Mouse (Mus musculus) embryonic facial prominence, embryonic 10.5 days (tissue): Measurements from ENCODE around the gene Disc1. TPM values are rescaled to one million over a fixed set of nuclear protein-coding genes. Genes with fewer than 3 reads are reported as not detected.

Experiments used
- DNase-seq: peaks from one replicate; pipeline ENCODE4 v3.0.0-alpha.2; 2017; ENCODE audit warnings: low spot score
- H3K27ac ChIP-seq: fragments of 300-500 bp; sonication (generic); replicated peaks from 2 replicates; pipeline ENCODE4 v1.5.1; 2016; ENCODE audit warnings: mild to moderate bottlenecking
- H3K27me3 ChIP-seq: fragments of 300-500 bp; sonication (generic); replicated peaks from 2 replicates; pipeline ENCODE4 v1.6.1; 2016; ENCODE audit warnings: low read depth, mild to moderate bottlenecking; ENCODE audit not compliant: poor library complexity, severe bottlenecking
- H3K36me3 ChIP-seq: fragments of 300-500 bp; sonication (generic); replicated peaks from 2 replicates; pipeline ENCODE4 v1.6.1; 2016; ENCODE audit warnings: mild to moderate bottlenecking, moderate library complexity
- H3K4me1 ChIP-seq: fragments of 300-500 bp; sonication (generic); 2 replicates; pipeline ENCODE4 v1.6.1; 2016
- H3K4me3 ChIP-seq: fragments of 300-500 bp; sonication (generic); 2 replicates; pipeline ENCODE4 v1.5.1; 2016; ENCODE audit warnings: mild to moderate bottlenecking, moderate library complexity
- H3K9me3 ChIP-seq: fragments of 300-500 bp; sonication (generic); 2 replicates; pipeline ENCODE4 v1.6.1; 2016; ENCODE audit warnings: mild to moderate bottlenecking
- WGBS: fragments of 180-500 bp; shearing (Covaris S2); methylation state at CpG from one replicate; pipeline ENCODE4 v1.1.7; 2016; 5-methylcytosine and 5-hydroxymethylcytosine counted together
- polyA plus RNA-seq: library from polyadenylated mRNA; unstranded; fragments of >200 nt; fragmentation: Nextera tagmentation; extraction: Ambion mirVana; gene quantifications from 2 replicates; pipeline ENCODE4 v1.2.1, GENCODE M21; 2016

The Disc1 gene
- polyA plus RNA-seq, 1 experiment from 2014 or later: 1.7 TPM

DNA sequence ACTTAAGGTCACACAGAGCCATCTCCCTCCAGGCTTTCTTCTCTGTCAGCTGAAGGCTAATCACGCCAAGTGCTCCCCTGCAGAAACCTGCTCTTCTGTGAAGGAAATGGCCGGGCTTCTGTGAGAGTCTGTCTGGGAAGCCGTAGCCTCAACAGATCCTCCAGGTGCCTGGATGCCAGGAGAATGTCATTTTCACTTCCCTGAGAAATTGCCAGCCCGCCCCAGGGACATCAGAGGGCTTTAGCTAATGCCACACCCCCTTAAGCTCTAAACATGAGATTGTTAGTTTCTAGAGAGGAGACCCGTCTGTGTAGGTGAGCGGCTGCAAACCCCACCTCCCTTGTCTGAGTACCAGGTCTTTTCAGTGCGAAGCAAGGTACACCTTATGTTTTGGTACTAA lies 15.3 kb downstream of the Disc1 start:
- Histone ChIP-seq H3K4me1 (peaks cover 32% of the 10 kb centered on the region), H3K36me3 (no peaks in the 10 kb centered on the region), H3K4me3 (no peak overlapping the region), H3K9me3 (no peaks in the 10 kb centered on the region), H3K27ac (no peak overlapping the region), H3K27me3 (no peaks in the 10 kb centered on the region)
- 72% methylated on average over 7 of the region's 7 CpGs for WGBS
- DNase-seq: no peak

DNA sequence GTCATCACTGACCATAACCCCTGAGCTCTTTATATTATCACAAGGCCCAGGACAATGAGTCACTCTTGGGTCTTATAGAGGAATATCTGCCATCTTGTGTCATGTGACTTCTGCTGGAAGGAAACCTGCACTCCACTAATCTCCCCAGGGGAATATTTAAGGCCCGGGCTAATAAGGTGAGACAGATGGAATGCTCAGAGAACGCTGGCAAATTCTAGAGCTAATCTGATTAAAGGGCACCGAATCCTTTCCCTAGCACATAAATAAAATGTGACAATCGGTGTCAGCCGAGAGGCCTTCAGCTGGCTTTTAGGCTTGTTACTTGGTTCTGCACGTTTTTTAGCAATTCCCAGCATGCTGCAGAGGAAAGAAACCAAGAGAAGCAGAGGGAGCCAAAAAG lies 15.7 kb downstream of the Disc1 start:
- Histone ChIP-seq H3K4me3 (no peak overlapping the region), H3K4me1 (peaks cover 32% of the 10 kb centered on the region), H3K36me3 (no peaks in the 10 kb centered on the region), H3K9me3 (no peaks in the 10 kb centered on the region), H3K27me3 (no peaks in the 10 kb centered on the region), H3K27ac (no peak overlapping the region)
- WGBS: 56% methylated on average over 6 of the region's 6 CpGs
- DNase-seq: no peak

DNA sequence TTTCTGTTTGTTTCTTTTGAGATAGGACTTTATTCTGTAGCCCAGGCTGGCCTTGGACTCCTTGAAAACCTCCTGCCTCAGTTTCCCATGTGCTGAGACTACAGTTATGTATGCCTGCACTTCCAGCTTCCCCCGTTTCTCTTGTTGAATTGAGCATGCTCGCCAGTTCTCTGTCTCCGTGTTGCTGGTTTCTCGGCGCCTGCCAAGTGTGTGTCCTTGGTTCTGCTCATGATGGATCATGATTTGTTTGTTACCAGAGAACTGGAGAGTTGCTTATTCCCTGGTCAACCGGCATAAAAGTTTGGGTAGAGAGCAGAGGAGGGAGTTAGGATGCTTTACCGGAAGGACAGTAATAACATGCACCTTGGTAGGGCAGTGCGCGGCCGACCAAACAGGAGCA lies 20.1 kb downstream of the Disc1 start:
- H3K9me3 ChIP-seq: no peaks in the 10 kb centered on the region
- H3K36me3 ChIP-seq: no peaks in the 10 kb centered on the region
- 94% methylated on average over 10 of the region's 10 CpGs for WGBS
- H3K4me3 ChIP-seq: no peak overlapping the region
- H3K4me1 ChIP-seq: peaks cover 33% of the 10 kb centered on the region
- H3K27me3 ChIP-seq: no peaks in the 10 kb centered on the region
- no peak overlapping the region for H3K27ac ChIP-seq
- DNase-seq: no peak

DNA sequence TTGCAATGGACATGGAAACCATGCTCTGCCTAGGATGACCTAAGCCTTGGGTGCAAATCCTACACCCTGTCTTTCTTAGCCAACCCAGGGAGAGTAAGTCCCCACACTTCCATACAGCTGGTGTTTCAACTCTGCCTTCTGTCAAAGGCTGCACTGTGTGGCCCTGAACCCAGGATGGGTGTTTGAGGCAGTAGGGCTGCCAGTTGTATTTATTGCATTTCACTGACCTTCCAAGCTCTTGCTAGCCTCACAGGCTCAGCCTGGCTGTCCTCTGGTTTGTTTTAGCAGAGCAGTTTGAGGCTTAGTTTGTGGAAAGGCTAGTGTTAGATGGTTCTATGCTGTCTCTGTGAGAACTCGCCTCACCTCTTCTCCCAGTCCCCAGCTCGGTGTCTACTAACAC lies 20.6 kb downstream of the Disc1 start:
- 84% methylated on average over 2 of the region's 2 CpGs for whole genome bisulfite sequencing
- H3K27ac ChIP-seq: no peak overlapping the region
- no peak for DNase-seq

DNA sequence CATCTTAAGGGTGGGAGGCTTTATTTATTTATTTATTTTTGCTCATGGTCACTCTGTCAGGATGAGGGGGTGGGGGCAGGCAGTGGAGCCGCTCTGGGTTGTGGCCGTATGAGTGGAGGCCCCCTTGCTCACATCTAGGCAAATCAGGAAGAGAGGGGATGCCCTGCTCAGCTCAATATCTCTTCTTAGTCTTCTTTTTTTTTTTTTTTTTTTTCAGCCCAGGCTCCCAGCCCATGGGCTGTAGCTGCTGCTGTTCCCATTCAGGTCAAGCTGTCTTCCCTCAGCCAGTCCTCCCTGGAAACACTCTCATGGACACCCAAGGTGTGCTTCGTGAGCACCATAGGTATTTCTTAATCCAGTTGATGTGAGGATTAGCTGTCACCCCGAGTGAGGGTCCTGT lies 21.4 kb downstream of the Disc1 start:
- DNase-seq: no peak
- Histone ChIP-seq H3K4me3 (no peak overlapping the region), H3K9me3 (no peaks in the 10 kb centered on the region), H3K4me1 (peaks cover 22% of the 10 kb centered on the region), H3K27me3 (no peaks in the 10 kb centered on the region), H3K36me3 (no peaks in the 10 kb centered on the region), H3K27ac (no peak overlapping the region)
- 78% methylated on average over 4 of the region's 4 CpGs for WGBS

More for the DNA sequence above, 20.6 kb downstream of the Disc1 start:
- H3K4me3 ChIP-seq: no peak overlapping the region
- H3K36me3 ChIP-seq: no peaks in the 10 kb centered on the region
- H3K4me1 ChIP-seq: peaks cover 29% of the 10 kb centered on the region
- H3K9me3 ChIP-seq: no peaks in the 10 kb centered on the region
- no peaks in the 10 kb centered on the region for H3K27me3 ChIP-seq

DNA sequence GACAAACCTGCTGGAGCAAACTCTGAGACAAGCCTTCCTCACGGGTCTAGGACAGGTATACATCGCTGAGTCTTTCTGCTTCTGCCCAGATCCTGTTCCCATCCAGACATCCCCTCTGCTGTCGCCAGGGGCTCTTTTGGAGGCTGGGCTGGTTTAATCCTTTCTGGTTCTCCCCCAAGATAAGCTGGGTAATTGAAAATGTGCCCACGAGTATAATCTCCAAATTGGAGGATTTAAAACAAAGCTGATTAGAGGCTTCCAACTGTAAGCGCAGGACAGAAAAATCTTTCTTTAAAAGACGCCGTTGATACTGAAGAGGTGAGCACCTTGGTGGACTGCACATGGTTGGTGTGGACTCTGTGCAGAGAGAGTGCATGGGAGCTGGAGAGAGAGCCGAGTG lies 23.3 kb downstream of the Disc1 start:
- Histone ChIP-seq H3K36me3 (no peaks in the 10 kb centered on the region), H3K9me3 (no peaks in the 10 kb centered on the region), H3K27ac (no peak overlapping the region), H3K4me1 (peaks cover 31% of the 10 kb centered on the region), H3K27me3 (no peaks in the 10 kb centered on the region), H3K4me3 (no peak overlapping the region)
- DNase-seq: no peak
- WGBS: 72% methylated on average over 8 of the region's 8 CpGs

DNA sequence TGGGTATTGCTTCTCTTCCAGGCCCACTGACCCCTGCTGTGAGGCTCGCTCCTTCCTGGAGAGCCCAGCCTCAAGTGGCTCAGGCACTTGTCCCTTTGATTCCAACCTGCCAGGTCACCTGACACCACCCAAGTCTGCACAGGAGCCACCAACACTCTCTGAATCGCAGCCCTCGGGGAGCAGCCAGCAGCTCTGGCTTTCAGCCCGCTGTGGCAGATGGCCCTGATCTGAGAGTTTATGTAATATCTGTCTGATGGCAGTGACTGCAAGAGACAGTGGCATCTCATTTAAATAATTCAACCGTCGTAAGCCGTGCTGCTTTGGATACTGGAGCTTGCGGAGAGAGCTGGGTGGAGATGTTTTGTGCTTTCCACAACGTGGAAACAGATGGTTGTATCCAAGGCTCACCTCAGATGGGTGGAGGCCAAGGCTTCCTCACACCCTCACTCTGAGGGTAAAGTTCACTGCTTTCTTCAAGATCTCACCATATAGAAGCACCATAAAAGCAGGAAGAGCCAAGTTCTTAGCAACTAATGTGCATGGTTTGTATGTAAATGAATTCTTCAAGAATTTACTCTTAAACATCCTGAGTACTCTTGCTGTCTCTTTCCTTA lies 24.9 kb downstream of the Disc1 start:
- Histone ChIP-seq H3K4me1 (peaks cover 33% of the 10 kb centered on the region), H3K36me3 (no peaks in the 10 kb centered on the region), H3K9me3 (no peaks in the 10 kb centered on the region), H3K27me3 (no peaks in the 10 kb centered on the region), H3K4me3 (no peak overlapping the region), H3K27ac (0 out of 2 replicates have a peak overlapping the region, but pooled peaks have one; percentile 3)
- WGBS: 69% methylated on average over 9 of the region's 9 CpGs
- DNase-seq: no peak

DNA sequence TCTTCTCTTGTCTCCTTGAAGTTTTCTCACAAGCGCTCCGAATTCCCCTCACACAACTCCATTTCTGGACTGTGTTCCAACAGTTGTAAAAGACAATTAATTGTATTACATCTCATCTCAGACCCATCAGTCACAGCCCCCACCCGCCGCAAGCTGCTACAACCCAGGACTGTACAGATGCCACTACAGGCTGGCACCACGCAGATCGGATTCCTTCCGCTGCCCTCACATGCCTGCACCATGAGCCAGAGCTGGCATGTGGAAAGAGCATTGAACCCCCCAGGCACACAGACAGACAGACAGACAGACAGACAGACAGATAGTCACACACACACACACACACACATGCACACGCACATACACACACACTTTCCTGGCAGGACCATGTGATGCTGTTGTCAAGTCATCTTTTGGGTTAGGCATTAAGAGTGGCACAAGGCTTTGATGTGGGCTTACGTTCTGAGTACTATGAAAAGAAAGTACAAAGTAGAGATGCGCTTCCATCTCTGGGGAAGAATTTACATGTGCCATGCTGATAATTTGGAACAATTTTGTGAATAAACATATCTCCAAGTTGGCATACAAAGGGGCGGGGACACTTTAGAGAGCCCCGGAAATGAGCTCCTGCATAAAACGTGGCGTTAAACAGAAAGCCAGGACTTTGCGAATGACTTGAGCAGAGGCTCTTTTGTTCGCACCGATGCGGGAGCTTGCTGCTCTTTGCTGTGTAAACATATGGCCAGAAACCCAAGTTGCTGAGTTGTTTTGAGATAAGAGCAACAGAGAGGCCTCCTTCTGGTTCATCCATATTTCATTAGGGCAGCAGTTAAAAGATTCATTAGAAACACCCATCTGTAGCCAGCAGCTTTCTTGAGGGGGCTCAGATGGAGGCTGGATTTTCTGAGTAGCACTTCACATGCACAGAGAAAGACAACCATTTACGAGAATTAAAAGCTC lies 26.7 kb downstream of the Disc1 start:
- no peaks in the 10 kb centered on the region for H3K36me3 ChIP-seq
- peak overlapping the region; percentile 51; the same call in 1 of the 2 replicates for H3K27ac ChIP-seq
- H3K27me3 ChIP-seq: no peaks in the 10 kb centered on the region
- no peak for DNase-seq
- H3K4me3 ChIP-seq: no peak overlapping the region
- WGBS: 85% methylated on average over 19 of the region's 19 CpGs
- peaks cover 41% of the 10 kb centered on the region for H3K4me1 ChIP-seq
- H3K9me3 ChIP-seq: no peaks in the 10 kb centered on the region

DNA sequence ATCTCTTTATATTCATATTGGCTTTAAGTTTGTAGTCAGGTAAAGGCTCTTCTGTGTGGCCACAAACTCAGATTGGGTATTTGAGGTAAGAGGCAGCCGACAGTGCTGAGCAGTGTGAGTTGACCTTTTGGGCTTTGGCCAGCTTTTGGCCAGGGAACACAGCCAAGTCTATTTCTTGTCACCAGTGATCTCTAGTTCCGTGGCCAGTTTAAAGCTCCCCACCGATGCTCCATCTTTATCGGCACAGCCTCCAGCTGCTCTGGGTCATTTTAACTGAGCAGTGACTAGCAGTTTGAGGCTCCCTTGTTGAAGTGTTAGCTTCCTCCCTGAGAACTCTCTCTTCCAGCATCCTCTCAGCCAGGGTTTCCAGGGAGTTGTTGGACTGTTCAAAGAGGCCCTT lies 29.8 kb downstream of the Disc1 start:
- Histone ChIP-seq H3K27me3 (0 out of 2 replicates have a peak, but pooled peaks cover 3% of the 10 kb centered on the region), H3K27ac (peak overlapping the region; percentile 86), H3K4me1 (peaks cover 43% of the 10 kb centered on the region), H3K4me3 (no peak overlapping the region), H3K36me3 (no peaks in the 10 kb centered on the region), H3K9me3 (no peaks in the 10 kb centered on the region)
- WGBS: 77% methylated on average over 4 of the region's 4 CpGs
- no peak for DNase-seq

DNA sequence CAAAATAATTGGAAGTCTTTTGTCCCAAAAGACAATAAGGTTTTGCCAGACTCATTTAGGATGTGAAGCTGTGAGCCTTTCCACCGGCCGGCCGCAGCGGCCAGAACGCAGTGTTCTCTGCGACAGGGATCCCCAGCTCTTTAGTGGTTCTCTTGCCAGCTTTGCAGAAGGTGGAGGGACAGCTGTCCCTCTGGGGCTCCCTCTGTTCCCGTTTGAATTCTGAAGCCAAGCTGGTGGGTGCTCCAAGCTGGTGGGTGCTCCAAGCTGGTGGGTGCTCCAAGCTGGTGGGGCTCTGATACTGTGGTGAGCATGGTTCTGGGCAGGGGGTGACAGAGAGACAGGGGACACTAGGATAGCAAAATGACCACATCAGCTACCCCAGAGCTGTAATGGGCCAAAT lies 30.5 kb downstream of the Disc1 start:
- H3K36me3 ChIP-seq: no peaks in the 10 kb centered on the region
- WGBS: 76% methylated on average over 7 of the region's 7 CpGs
- peak overlapping the region; percentile 86 for H3K27ac ChIP-seq
- H3K9me3 ChIP-seq: no peaks in the 10 kb centered on the region
- 0 out of 2 replicates have a peak, but pooled peaks cover 3% of the 10 kb centered on the region for H3K27me3 ChIP-seq
- H3K4me3 ChIP-seq: no peak overlapping the region
- peaks cover 40% of the 10 kb centered on the region for H3K4me1 ChIP-seq
- no peak for DNase-seq

DNA sequence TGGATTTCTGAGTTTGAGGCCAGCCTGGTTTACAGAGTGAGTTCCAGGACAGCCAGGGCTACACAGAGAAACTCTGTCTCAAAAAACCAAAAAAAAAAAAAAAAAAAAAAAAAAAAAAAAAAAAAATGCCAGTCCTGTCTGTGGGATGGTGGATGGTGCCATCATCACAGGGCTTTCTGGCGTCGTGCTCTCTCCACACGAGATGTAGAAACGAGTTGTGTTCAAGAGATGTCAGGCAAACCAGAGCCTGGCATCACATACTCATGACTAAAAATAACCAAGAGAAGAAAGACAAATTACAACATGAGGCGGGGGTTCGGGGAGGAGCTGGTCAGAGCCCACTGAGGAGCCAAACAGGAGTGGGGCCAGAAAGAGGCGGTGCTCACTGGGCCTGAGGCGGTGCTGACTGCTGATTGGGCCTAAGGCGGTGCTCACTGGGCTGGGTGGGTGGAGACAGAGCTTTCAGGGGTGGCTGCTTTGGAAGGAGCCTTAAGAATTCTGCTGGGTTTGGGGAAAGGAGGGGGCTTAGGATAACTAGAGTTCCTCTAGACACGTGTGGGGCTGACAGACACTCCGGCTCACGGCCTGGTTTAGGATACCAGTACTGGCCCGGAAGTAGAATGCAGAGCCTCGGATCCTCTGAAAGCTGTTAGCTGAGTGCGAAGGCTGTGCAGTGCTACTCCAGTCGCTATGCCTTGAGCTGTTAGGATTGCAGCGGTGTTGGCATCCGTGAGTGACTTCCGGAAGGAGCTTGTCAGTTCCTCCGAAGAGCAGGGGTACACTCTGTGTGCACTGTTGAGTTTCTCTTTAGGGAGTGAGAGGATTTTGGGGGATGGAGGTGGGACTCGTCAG lies 37.1 kb downstream of the Disc1 start:
- no peaks in the 10 kb centered on the region for H3K9me3 ChIP-seq
- DNase-seq: no peak
- H3K4me3 ChIP-seq: no peak overlapping the region
- 73% methylated on average over 21 of the region's 21 CpGs for WGBS
- H3K27me3 ChIP-seq: 0 out of 2 replicates have a peak, but pooled peaks cover 3% of the 10 kb centered on the region
- H3K4me1 ChIP-seq: peaks cover 23% of the 10 kb centered on the region
- H3K27ac ChIP-seq: no peak overlapping the region
- no peaks in the 10 kb centered on the region for H3K36me3 ChIP-seq

DNA sequence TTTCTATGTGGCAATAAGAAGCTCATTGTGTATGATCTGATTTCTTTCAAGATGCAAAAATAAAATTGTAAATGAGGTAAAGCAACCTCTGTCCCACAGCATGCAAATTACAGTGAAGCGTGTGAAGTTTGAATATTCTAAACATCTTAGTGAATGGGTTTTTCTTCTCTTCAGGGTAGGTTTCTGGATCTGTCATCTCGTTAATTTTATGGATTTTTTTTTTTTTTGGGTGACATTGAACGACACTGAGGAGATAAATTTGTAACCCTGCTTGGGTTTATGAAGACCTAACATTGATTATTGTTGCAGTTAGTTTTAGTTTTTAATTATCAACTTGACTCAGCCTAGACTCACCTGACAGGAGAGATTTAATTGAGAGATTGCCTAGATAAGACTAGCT lies 43.1 kb downstream of the Disc1 start:
- 84% methylated on average over 3 of the region's 3 CpGs for WGBS
- H3K27ac ChIP-seq: no peak overlapping the region
- no peaks in the 10 kb centered on the region for H3K27me3 ChIP-seq
- DNase-seq: no peak
- no peak overlapping the region for H3K4me3 ChIP-seq
- no peaks in the 10 kb centered on the region for H3K36me3 ChIP-seq
- H3K9me3 ChIP-seq: no peaks in the 10 kb centered on the region
- peaks cover 15% of the 10 kb centered on the region for H3K4me1 ChIP-seq
